Mouse (Mus musculus): ENCODE measurements at regions not wholly inside any gene's neighbourhood (a gene's known extent, or its start where the extent isn't known, plus 50 kb on each side); places are given as distances from the start of the nearest gene placed in this dataset.
"Not testable (repeated sequence)": the region's sequence is repeated elsewhere in the genome, so short reads cannot be mapped to it uniquely, and the experiment has no call there.

- intact Hi-C loops (cut with DNase I; ENCODE audit: low total_unique reads): no loop called here
Observed at GRCm38 (mm10) chr7:111189731-111190130, 106.9 kb upstream of the Eif4g2 start.

GRCm38 (mm10) chr7:111185954-111186353, 103.1 kb upstream of the Eif4g2 start:
- intact Hi-C loops (cut with DNase I; ENCODE audit: low total_unique reads): no loop called here
- no peak for DNase-seq

More at GRCm38 (mm10) chr7:111189731-111190130, 106.9 kb upstream of the Eif4g2 start:
- no peak for DNase-seq

- intact Hi-C loops (cut with DNase I; ENCODE audit: low total_unique reads): loop anchor here (2.0 to 5.0 kb wide), 2 partner anchors 59 to 784 kb away; no protein-coding TSS in a partner anchor
- DNase-seq: no peak
Observed at GRCm38 (mm10) chr7:111183512-111183911, 100.7 kb upstream of the Eif4g2 start.

- intact Hi-C loops (cut with DNase I; ENCODE audit: low total_unique reads): loop anchor here (2.0 to 5.0 kb wide), 2 partner anchors 60 to 785 kb away; no protein-coding TSS in a partner anchor
- DNase-seq: peak; percentile 59
Observed at GRCm38 (mm10) chr7:111182319-111182718, 99.5 kb upstream of the Eif4g2 start.

GRCm38 (mm10) chr7:111179401-111180271, 96.8 kb upstream of the Eif4g2 start:
- peak; percentile 57 for DNase-seq
- intact Hi-C loops (cut with DNase I; ENCODE audit: low total_unique reads): loop anchor here (5.0 kb wide), 1 partner anchor 788 kb away; no protein-coding TSS in a partner anchor

- intact Hi-C loops (cut with DNase I; ENCODE audit: low total_unique reads): no loop called here
- DNase-seq: peak; percentile 37
Observed at GRCm38 (mm10) chr7:111174393-111175124, 91.7 kb upstream of the Eif4g2 start.

GRCm38 (mm10) chr7:111172061-111172460, 89.2 kb upstream of the Eif4g2 start:
- intact Hi-C loops (cut with DNase I; ENCODE audit: low total_unique reads): no loop called here
- no peak for DNase-seq

GRCm38 (mm10) chr7:111168546-111169233, 85.9 kb upstream of the Eif4g2 start:
- DNase-seq; intact Hi-C loops (cut with DNase I; ENCODE audit: low total_unique reads): not testable (repeated sequence)

- intact Hi-C loops (cut with DNase I; ENCODE audit: low total_unique reads): no loop called here
- DNase-seq: no peak
Observed at GRCm38 (mm10) chr7:111164994-111165393, 82.2 kb upstream of the Eif4g2 start.

GRCm38 (mm10) chr7:111164276-111164675, 81.4 kb upstream of the Eif4g2 start:
- intact Hi-C loops (cut with DNase I; ENCODE audit: low total_unique reads): no loop called here
- DNase-seq: no peak

GRCm38 (mm10) chr7:111163861-111164260, 81.0 kb upstream of the Eif4g2 start:
- intact Hi-C loops (cut with DNase I; ENCODE audit: low total_unique reads): no loop called here
- no peak for DNase-seq

- no peak for DNase-seq
- intact Hi-C loops (cut with DNase I; ENCODE audit: low total_unique reads): no loop called here
Observed at GRCm38 (mm10) chr7:111163321-111163720, 80.5 kb upstream of the Eif4g2 start.

GRCm38 (mm10) chr7:111158791-111159286, 76.0 kb upstream of the Eif4g2 start:
- DNase-seq: peak; percentile 48
- intact Hi-C loops (cut with DNase I; ENCODE audit: low total_unique reads): no loop called here

GRCm38 (mm10) chr7:111157754-111158325, 75.0 kb upstream of the Eif4g2 start:
- intact Hi-C loops (cut with DNase I; ENCODE audit: low total_unique reads): no loop called here
- no peak for DNase-seq

- DNase-seq: peak; percentile 87
- intact Hi-C loops (cut with DNase I; ENCODE audit: low total_unique reads): no loop called here
Observed at GRCm38 (mm10) chr7:111157287-111157686, 74.5 kb upstream of the Eif4g2 start.

GRCm38 (mm10) chr7:111156472-111157231, 73.8 kb upstream of the Eif4g2 start:
- peak; percentile 64 for DNase-seq
- intact Hi-C loops (cut with DNase I; ENCODE audit: low total_unique reads): no loop called here

- DNase-seq: peak; percentile 18
- intact Hi-C loops (cut with DNase I; ENCODE audit: low total_unique reads): no loop called here
Observed at GRCm38 (mm10) chr7:111155995-111156394, 73.2 kb upstream of the Eif4g2 start.

GRCm38 (mm10) chr7:111154217-111154616, 71.4 kb upstream of the Eif4g2 start:
- DNase-seq: no peak
- intact Hi-C loops (cut with DNase I; ENCODE audit: low total_unique reads): no loop called here

- intact Hi-C loops (cut with DNase I; ENCODE audit: low total_unique reads): no loop called here
- no peak for DNase-seq
Observed at GRCm38 (mm10) chr7:111150540-111150939, 67.7 kb upstream of the Eif4g2 start.
